Mouse (Mus musculus) forebrain, embryonic 13.5 days (tissue): ENCODE data around the gene Rpl23a. TPM values are rescaled to one million over a fixed set of nuclear protein-coding genes. Genes with fewer than 3 reads are reported as not detected.
"Not testable (repeated sequence)": the region's sequence is repeated elsewhere in the genome, so short reads cannot be mapped to it uniquely, and the experiment has no call there.

Experiments used
- ATAC-seq: fragments of 200-750 bp; cut with Nextera tagmentation; 2 replicates; pipeline ENCODE4 v1.8.0; 2017
- H3K27ac ChIP-seq: fragments of 300-500 bp; sonication (generic); 2 replicates; pipeline ENCODE4 v1.5.1; 2015; ENCODE audit warnings: inconsistent platforms, mild to moderate bottlenecking, moderate library complexity
- H3K27me3 ChIP-seq: fragments of 300-500 bp; sonication (generic); 2 replicates; pipeline ENCODE4 v1.6.1; 2015; ENCODE audit warnings: mild to moderate bottlenecking, inconsistent platforms
- H3K36me3 ChIP-seq: fragments of 300-500 bp; sonication (generic); 2 replicates; pipeline ENCODE4 v1.6.1; 2015; ENCODE audit warnings: mild to moderate bottlenecking, inconsistent platforms; ENCODE audit not compliant: poor library complexity, severe bottlenecking
- H3K4me1 ChIP-seq: fragments of 300-500 bp; sonication (generic); 2 replicates; pipeline ENCODE4 v1.6.1; 2015; ENCODE audit warnings: inconsistent platforms
- H3K4me2 ChIP-seq: fragments of 300-500 bp; sonication (generic); 2 replicates; pipeline ENCODE4 v1.6.1; 2015; ENCODE audit warnings: inconsistent platforms, mild to moderate bottlenecking, moderate library complexity
- H3K4me3 ChIP-seq: fragments of 300-500 bp; sonication (generic); 2 replicates; pipeline ENCODE4 v1.5.1; 2015; ENCODE audit warnings: mild to moderate bottlenecking, inconsistent platforms
- H3K9ac ChIP-seq: fragments of 300-500 bp; sonication (generic); 2 replicates; pipeline ENCODE4 v1.6.1; 2015; ENCODE audit warnings: mild to moderate bottlenecking, inconsistent platforms
- H3K9me3 ChIP-seq: fragments of 300-500 bp; sonication (generic); replicated peaks from 2 replicates; pipeline ENCODE4 v1.6.1; 2016; ENCODE audit warnings: inconsistent platforms
- WGBS: fragments of 180-500 bp; shearing (Covaris S2); methylation state at CpG from one replicate; pipeline ENCODE4 v1.1.7; 2015; 5-methylcytosine and 5-hydroxymethylcytosine counted together
- polyA plus RNA-seq: library from polyadenylated mRNA; unstranded; fragments of >200 nt; fragmentation: Nextera tagmentation; extraction: Ambion mirVana; gene quantifications from 2 replicates; pipeline ENCODE4 v1.2.1, GENCODE M21; 2015

Rpl23a gene
- polyA plus RNA-seq, 1 experiment from 2014 or later = 1,119 TPM

DNA sequence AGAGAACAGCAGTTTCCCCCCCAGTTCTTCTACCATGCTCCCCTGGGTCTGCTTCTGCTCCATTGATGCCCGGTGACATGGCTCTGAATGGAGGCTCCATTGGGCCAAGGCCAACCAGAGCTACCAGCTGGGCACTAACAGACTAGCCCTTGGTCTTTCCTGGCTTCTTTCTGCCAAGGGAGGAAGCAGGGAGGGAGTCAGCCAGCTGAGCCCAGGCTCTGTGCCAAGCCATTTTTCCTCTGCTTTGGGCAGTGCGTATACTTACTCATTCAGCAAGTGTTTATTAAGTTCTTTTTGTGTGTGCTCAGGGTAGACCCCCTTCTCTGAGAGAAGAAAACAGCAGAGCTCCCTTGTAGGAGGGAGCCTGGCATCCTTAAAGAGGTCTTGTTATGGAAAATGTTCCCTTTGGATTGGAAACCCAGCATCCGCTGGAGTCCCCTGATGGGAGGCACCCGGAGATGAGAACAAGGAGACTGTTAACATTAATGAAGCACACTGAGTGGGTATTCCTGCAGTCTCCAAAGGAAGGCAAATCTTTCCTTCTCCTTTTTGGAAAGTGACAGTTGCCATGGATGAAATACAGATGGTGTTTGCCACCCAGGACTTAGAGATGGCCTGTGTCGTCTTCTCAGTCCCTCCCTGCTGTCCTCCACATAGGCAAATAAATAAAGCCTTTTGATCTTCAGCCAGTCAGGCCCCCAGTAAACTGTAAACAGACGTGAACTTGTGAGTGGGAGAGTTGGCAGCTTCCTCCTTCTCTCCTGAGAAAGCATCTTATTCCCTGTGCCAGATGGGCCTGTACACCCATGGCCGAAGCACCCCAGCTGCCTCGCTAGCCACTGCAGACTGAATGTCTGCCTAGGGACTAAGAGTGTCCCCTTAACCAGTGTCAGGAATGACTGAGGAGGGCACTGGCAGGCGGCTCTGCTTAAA lies 30.8 kb downstream of the Rpl23a start:
- Histone ChIP-seq H3K4me2 (peak overlapping the region; percentile 7; the same call in 1 of the 2 replicates), H3K36me3 (peaks cover 69% of the 10 kb centered on the region)
- WGBS = 52% methylated on average over 9 of the region's 9 CpGs

DNA sequence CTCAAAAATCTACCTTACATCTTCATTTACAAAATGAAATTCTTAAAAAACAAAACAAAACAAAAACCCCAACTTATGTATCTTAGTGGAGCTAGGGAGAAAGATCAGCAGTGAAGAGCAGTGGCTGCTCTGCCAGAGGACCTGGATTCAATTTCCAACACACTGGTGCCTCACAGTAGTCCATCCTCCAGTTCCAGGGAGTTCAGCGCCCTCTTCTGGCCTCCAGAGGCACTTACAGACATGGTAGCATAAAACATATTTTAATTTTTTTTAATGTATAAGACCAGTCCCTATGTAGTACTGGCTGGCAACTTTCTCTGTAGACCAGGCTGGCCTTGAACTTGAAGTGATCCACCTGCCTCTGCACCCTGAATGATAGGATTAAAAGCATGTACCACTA lies 32.2 kb downstream of the Rpl23a start:
- Histone ChIP-seq H3K36me3 (peaks cover 69% of the 10 kb centered on the region), H3K4me1 (peaks cover 26% of the 10 kb centered on the region), H3K4me3 (no peak overlapping the region), H3K9ac (no peak overlapping the region), H3K9me3 (no peaks in the 10 kb centered on the region), H3K27me3 (no peaks in the 10 kb centered on the region), H3K4me2 (no peak overlapping the region), H3K27ac (no peak overlapping the region)
- 24% methylated on average over 1 of the region's 1 CpGs for WGBS
- no peak for ATAC-seq

More for the DNA sequence above, 30.8 kb downstream of the Rpl23a start:
- H3K9me3 ChIP-seq = no peaks in the 10 kb centered on the region
- peaks cover 28% of the 10 kb centered on the region for H3K4me1 ChIP-seq
- peak overlapping the region; percentile 17; the same call in 1 of the 2 replicates for H3K9ac ChIP-seq
- ATAC-seq = peak; percentile 82
- no peaks in the 10 kb centered on the region for H3K27me3 ChIP-seq
- no peak overlapping the region for H3K4me3 ChIP-seq
- H3K27ac ChIP-seq = peak overlapping the region; percentile 75

DNA sequence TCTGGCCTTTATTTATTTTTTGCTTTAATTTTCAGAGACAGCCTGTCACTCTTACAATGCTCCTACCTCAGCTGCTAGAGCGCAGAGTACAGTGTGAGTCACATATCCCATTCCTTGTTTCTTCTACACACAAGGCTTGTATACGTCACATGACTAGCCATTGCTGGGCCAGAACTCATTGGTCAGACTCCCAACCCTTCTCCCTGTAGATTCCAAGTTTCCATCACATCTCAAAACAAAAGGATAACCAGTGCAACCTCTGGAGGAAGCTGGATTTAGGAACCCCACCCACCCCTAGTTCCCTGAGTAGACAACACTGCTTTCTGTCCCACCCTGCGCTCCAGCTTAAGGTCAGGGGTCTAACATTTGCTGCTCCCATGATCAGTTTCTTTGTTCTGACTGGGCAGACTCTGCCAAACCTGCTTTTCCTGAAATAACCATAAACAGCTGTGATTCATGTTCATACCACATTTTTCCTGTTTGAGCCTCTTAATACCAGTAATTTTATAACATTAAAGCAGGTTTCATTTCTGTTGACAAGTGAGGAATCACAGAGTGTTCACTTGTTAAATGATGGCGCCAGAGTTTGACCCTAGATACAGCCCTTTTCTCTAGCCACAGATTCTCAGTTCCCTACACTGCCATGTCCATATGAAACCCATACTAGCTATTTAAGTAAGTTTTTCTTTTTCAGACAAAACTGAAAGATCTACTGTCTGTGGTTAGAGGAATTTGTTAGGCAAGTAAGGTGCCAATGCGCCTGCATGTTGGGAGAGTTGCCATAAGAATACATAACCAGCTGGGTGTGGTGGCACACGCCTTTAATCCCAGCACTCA lies 36.5 kb downstream of the Rpl23a start:
- ATAC-seq = no peak
- Histone ChIP-seq H3K9ac (no peak overlapping the region), H3K4me3 (no peak overlapping the region), H3K27me3 (no peaks in the 10 kb centered on the region), H3K9me3 (no peaks in the 10 kb centered on the region), H3K4me2 (no peak overlapping the region), H3K27ac (no peak overlapping the region), H3K36me3 (peaks cover 77% of the 10 kb centered on the region), H3K4me1 (peaks cover 2% of the 10 kb centered on the region)
- 97% methylated on average over 6 of the region's 6 CpGs for WGBS

DNA sequence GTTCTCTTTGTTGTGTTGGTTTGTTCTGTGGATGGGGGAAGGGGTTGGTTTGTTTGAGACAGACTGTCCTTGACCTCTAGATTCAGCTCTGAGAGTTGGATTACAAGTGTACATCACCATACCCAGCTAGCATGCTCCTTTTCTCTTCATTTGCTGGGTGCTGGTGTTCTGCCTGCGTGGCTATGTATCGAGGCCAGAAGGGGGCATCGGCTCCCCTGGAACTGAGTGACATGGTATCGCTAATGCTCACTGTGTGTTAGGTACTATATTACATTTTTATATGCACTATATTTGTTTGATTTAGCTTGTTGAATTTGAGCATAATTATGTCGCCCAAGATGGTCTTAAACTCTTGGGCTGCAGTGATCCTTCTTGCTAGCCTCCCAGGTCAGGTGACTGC lies 37.2 kb downstream of the Rpl23a start:
- Histone ChIP-seq H3K36me3 (peaks cover 76% of the 10 kb centered on the region), H3K9me3 (no peaks in the 10 kb centered on the region), H3K4me2 (no peak overlapping the region), H3K4me1 (no peaks in the 10 kb centered on the region), H3K4me3 (no peak overlapping the region), H3K27me3 (no peaks in the 10 kb centered on the region), H3K27ac (no peak overlapping the region), H3K9ac (no peak overlapping the region)
- ATAC-seq = no peak
- 87% methylated on average over 5 of the region's 5 CpGs for WGBS

DNA sequence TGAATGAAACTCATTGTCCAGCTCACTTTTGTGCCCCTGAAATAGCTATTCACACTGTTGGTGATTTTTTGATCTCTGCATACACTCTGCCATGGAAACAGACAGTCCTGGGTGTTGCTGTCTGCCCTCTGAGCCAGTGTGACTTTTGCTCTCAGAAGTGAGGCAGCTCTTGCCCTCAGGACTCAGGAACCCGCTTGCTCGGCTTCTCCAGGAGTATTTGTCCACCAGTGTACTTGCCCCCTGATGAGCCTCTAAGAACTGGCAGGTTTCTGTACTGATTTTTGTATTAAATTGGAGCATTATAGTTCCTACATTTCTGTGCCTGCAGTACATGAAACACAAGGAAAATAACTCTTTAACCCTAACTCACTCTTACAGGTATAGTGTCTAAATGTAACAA lies 39.9 kb downstream of the Rpl23a start:
- WGBS = 86% methylated on average over 2 of the region's 2 CpGs
- Histone ChIP-seq H3K4me3 (no peak overlapping the region), H3K27ac (no peak overlapping the region), H3K36me3 (peaks cover 55% of the 10 kb centered on the region), H3K27me3 (no peaks in the 10 kb centered on the region), H3K4me2 (no peak overlapping the region), H3K4me1 (no peaks in the 10 kb centered on the region), H3K9ac (no peak overlapping the region), H3K9me3 (no peaks in the 10 kb centered on the region)
- ATAC-seq = no peak

DNA sequence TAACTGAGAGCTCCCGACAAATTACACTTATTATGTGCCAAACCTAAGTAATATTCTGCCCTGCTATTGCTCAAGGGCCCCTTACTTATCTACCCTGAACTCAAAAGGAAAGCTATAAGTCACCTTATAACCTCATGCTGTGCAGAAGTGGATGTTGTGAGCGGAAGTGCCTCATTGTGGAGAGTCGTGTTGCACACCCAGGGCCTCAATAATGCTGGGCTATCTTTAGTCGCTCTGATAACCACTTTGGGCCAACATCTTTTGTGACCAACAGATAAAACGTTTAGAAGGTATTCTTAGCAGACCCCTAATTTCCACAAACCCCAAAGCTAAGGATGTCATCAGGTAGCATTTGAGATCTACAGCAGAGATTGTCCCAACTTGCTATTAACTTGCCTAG lies 42.7 kb downstream of the Rpl23a start:
- Histone ChIP-seq H3K9ac (no peak overlapping the region), H3K4me2 (no peak overlapping the region), H3K4me1 (0 out of 2 replicates have a peak, but pooled peaks cover 2% of the 10 kb centered on the region), H3K4me3 (no peak overlapping the region), H3K9me3 (no peaks in the 10 kb centered on the region), H3K27ac (no peak overlapping the region), H3K27me3 (no peaks in the 10 kb centered on the region), H3K36me3 (peaks cover 28% of the 10 kb centered on the region)
- 91% methylated on average over 5 of the region's 5 CpGs for WGBS
- no peak for ATAC-seq

DNA sequence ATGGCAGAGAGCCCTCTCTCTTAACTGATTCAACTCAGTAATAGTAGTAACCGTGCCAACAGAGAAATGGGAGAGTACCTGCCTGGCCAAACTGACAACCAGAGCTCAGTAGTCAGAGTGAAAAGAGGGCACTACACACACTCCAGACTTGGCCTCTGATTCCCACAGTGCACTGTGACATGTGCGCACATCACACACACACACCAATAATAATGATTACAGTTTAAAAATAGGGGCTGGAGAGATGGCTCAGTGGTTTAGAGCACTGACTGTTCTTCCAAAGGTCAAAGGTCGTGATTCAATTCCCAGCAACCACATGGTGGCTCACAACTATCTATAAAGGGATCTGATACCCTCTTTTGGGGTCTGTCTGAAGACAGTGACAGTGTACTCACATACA lies 45.4 kb downstream of the Rpl23a start:
- H3K4me3 ChIP-seq = no peak overlapping the region
- 95% methylated on average over 3 of the region's 3 CpGs for WGBS
- H3K4me1 ChIP-seq = 0 out of 2 replicates have a peak, but pooled peaks cover 2% of the 10 kb centered on the region
- no peaks in the 10 kb centered on the region for H3K9me3 ChIP-seq
- no peaks in the 10 kb centered on the region for H3K27me3 ChIP-seq
- H3K36me3 ChIP-seq = peaks cover 1% of the 10 kb centered on the region
- no peak overlapping the region for H3K9ac ChIP-seq
- no peak overlapping the region for H3K27ac ChIP-seq
- no peak overlapping the region for H3K4me2 ChIP-seq
- ATAC-seq = no peak

DNA sequence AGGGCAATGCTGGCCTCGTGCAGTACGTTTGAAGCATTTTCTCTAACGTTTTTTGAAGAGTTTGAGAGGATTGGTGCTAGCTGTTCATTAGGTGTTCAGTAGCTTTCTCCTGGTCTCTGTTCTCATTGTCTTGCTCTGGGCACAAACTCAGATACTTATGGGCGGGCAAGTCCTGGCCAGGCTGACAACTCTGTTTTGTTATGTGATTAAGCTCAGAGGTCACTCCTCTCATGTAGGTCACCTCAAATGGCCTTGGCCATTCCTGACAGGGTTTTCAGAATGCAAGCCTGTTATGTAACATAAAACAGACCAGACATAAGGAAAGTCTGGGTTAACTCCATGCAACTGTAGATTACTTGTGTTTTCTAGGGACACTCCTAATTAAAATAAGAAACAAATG lies 45.8 kb downstream of the Rpl23a start:
- no peak for ATAC-seq
- Histone ChIP-seq H3K4me1 (0 out of 2 replicates have a peak, but pooled peaks cover 2% of the 10 kb centered on the region), H3K9me3 (no peaks in the 10 kb centered on the region), H3K4me2 (no peak overlapping the region), H3K27ac (no peak overlapping the region), H3K9ac (no peak overlapping the region), H3K4me3 (no peak overlapping the region), H3K36me3 (no peaks in the 10 kb centered on the region), H3K27me3 (no peaks in the 10 kb centered on the region)
- WGBS = 73% methylated on average over 4 of the region's 4 CpGs

DNA sequence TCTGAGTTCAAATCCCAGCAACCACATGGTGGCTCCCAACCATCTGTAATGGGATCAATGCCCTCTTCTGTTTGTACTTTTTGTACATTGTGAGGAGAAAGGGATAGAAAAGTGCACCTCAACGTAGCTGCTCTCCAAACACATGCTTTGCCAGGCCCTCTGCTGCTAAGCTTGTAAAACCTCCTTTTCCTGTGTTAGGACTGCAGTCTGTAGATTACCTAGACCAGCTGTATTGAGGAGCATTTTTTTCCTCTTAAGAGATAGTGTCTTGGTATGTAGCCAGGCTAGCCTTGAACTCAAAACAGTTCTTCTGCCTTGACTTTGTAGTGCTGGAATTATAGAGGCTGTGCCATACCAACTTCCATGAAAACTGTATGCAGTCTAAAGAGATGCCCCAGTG lies 47.3 kb downstream of the Rpl23a start:
- no peak overlapping the region for H3K9ac ChIP-seq
- no peaks in the 10 kb centered on the region; the same call in 1 of the 2 replicates for H3K36me3 ChIP-seq
- no peaks in the 10 kb centered on the region for H3K9me3 ChIP-seq
- no peak for ATAC-seq
- H3K4me1 ChIP-seq = 0 out of 2 replicates have a peak, but pooled peaks cover 2% of the 10 kb centered on the region
- no peak overlapping the region for H3K4me2 ChIP-seq
- H3K27ac ChIP-seq = no peak overlapping the region
- WGBS = 97% methylated on average over 1 of the region's 1 CpGs
- H3K4me3 ChIP-seq = no peak overlapping the region
- H3K27me3 ChIP-seq = no peaks in the 10 kb centered on the region

DNA sequence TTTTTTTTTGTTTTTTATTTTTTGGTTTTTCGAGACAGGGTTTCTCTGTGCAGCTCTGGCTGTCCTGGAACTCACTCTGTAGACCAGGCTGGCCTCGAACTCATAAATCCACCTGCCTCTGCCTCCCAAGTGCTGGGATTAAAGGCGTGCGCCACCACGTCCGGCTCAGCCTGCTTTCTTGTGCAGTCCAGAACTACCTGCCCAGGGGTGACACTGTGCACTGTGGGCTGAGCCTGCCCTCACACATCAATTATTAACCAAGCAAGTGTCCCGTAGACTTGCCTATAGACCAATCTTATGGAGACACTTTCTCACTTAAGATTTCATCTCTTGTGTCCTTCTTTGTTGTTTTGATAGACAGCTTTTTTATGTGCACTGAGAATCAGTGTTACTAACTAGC lies 48.1 kb downstream of the Rpl23a start:
- 87% methylated on average over 7 of the region's 7 CpGs for WGBS
- not testable (repeated sequence) for H3K9me3 ChIP-seq, H3K27ac ChIP-seq, H3K36me3 ChIP-seq, H3K9ac ChIP-seq, ATAC-seq, H3K4me1 ChIP-seq, H3K27me3 ChIP-seq, H3K4me2 ChIP-seq, H3K4me3 ChIP-seq

DNA sequence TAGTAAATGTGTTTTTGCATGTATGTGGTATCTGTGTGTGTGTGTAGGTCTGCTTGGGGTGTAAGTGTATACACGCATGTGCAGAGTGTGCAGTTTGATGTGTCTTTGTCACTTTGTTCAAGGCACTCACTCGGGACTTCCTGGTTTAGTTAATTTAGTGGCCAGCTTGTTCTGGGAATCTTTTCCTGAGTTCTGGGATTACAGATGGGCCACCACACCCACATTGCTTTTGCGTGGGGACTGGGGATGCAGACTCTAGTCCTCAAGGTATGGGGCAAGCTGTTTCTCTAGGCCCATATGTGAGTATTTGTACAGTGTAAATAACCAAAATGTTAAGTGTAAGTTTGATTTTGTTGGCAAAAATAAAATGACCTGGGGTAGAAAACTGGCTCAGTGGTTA lies 49.0 kb downstream of the Rpl23a start:
- 88% methylated on average over 3 of the region's 3 CpGs for WGBS

DNA sequence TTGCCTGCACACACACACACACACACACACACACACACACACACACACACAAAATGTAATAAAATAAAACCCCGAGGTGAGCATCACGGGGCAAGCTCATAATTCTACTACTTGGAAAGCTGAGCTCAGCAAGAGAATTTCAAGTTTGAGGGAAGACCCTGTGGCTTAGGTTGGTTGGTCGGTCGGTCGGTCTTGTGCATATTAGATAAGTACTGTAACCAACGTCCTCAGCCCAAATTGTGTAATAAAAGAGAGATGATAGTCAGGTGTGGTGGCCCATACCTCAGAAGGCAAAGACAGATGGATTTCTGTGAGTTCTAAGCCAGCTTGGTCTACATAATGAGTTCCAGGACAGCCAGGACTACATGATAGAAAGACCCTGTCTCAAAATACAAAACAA lies 49.5 kb downstream of the Rpl23a start:
- Histone ChIP-seq H3K4me2 (no peak overlapping the region), H3K9ac (no peak overlapping the region), H3K4me3 (no peak overlapping the region), H3K9me3 (no peaks in the 10 kb centered on the region), H3K4me1 (peaks cover 10% of the 10 kb centered on the region), H3K27ac (no peak overlapping the region), H3K27me3 (no peaks in the 10 kb centered on the region), H3K36me3 (no peaks in the 10 kb centered on the region; the same call in 1 of the 2 replicates)
- whole genome bisulfite sequencing = 92% methylated on average over 6 of the region's 6 CpGs
- ATAC-seq = no peak

More for the DNA sequence above, 49.0 kb downstream of the Rpl23a start:
- Histone ChIP-seq H3K27ac (no peak overlapping the region), H3K4me2 (no peak overlapping the region), H3K36me3 (no peaks in the 10 kb centered on the region; the same call in 1 of the 2 replicates), H3K9me3 (no peaks in the 10 kb centered on the region), H3K4me3 (no peak overlapping the region), H3K9ac (no peak overlapping the region), H3K4me1 (peaks cover 5% of the 10 kb centered on the region), H3K27me3 (no peaks in the 10 kb centered on the region)
- no peak for ATAC-seq
